Mouse (Mus musculus) cerebellum, postnatal 36 days (tissue): ENCODE data around the gene Nipbl.
"Not testable (repeated sequence)": the region's sequence is repeated elsewhere in the genome, so short reads cannot be mapped to it uniquely, and the experiment has no call there.

ENCODE experiments used
- DNase-seq, 2 experiments: peaks; one replicate each; pipeline ENCODE4 v3.0.0; 2021 to 2022; ENCODE audit warnings: mixed read lengths in 2 of 2

Nipbl gene

GRCm38 (mm10) chr15:8443926-8444889, at the start of gene Nipbl:
Gene Nipbl (minus strand): TSS chr15:8444463.
- DNase-seq, result peak; percentile 85 to 90

- DNase-seq, result no peak
Measured at GRCm38 (mm10) chr15:8485261-8485660, 41.0 kb upstream of the Nipbl start.

DNA sequence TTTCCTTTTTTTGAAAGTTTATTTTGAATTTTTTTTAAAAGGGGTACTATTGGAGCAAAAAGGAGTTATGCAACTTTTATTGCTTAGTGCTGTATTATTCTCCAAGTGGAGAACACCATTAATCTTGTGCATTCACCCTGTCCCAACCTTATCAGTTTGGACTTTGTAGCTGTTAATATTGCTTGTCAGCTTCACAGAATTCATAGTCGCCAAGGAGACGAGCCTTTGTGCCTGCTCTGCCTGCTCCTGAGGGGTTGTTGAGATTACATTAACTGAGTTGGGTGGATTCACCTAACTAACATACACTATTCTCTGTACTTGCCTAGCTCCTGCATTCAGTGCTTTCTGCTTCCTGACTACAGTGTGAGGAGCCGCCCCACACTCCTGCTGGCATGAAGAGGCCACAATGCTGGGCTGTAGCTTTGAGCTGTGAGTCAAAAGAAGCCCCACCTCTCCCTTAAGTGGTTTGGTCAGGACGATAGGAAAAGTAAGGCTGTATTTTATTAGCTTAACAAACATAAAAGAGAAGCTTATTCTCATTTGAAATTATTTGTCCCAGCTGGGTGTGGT, 24.8 kb upstream of the Nipbl start:
- DNase-seq, result no peak

- DNase-seq, result no peak
Measured at GRCm38 (mm10) chr15:8463521-8463920, 19.3 kb upstream of the Nipbl start.

GRCm38 (mm10) chr15:8462780-8463179, 18.5 kb upstream of the Nipbl start:
- no peak for DNase-seq

- no peak for DNase-seq
Measured at GRCm38 (mm10) chr15:8460871-8461270, 16.6 kb upstream of the Nipbl start.

- no peak for DNase-seq
Measured at GRCm38 (mm10) chr15:8459979-8460378, 15.7 kb upstream of the Nipbl start.

GRCm38 (mm10) chr15:8456223-8456622, 12.0 kb upstream of the Nipbl start:
- not testable (repeated sequence) for DNase-seq

DNA sequence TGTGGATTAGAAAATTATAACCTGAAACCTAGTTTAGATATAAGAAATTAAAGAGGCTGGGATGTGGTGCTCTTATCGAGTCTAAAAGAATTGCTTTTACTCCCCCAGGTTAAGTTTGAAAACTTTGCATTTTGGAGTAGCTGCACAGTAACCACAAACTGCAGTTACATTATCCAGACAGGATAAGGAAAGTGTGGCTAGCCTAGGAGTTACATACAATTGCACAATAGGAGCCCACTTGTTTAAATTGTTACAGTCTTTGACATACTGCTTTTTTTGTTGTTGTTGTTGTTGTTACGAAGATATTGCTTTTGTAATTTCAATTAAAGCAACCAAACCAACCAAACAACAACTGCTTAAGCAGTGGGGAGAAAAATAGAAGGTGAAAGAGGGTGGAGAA, 11.2 kb upstream of the Nipbl start:
- no peak for DNase-seq

GRCm38 (mm10) chr15:8451071-8451470, 6.8 kb upstream of the Nipbl start:
- DNase-seq, result no peak

- no peak for DNase-seq
Measured at GRCm38 (mm10) chr15:8447193-8447767, 3.0 kb upstream of the Nipbl start.

- DNase-seq, result no peak
Measured at GRCm38 (mm10) chr15:8446435-8446834, 2.2 kb upstream of the Nipbl start.

DNA sequence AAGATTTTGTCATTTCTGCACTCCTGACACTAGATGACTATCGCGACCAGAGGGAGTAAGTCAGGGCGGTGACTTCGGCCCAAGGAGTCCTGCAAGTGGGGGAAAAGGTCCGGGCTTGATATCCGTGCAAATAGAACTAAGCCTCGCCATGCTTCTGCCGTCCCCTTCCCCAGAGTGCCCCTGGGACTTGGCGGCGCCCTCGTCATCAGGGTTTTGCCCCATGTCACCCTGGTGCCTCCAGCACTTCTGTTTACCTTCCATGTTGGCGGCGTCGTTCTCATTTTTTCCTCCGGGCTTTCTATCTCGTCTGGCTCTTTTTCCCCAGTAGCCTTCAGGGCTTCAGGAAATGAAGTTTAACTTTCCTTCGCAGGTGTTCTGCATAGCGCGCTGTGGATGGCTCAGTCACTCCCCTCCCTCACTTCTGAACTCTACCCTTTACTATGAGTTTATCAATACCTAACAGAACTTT, 1.7 kb upstream of the Nipbl start:
- DNase-seq, result peak in 1 of 2 experiments; percentile 24

DNA sequence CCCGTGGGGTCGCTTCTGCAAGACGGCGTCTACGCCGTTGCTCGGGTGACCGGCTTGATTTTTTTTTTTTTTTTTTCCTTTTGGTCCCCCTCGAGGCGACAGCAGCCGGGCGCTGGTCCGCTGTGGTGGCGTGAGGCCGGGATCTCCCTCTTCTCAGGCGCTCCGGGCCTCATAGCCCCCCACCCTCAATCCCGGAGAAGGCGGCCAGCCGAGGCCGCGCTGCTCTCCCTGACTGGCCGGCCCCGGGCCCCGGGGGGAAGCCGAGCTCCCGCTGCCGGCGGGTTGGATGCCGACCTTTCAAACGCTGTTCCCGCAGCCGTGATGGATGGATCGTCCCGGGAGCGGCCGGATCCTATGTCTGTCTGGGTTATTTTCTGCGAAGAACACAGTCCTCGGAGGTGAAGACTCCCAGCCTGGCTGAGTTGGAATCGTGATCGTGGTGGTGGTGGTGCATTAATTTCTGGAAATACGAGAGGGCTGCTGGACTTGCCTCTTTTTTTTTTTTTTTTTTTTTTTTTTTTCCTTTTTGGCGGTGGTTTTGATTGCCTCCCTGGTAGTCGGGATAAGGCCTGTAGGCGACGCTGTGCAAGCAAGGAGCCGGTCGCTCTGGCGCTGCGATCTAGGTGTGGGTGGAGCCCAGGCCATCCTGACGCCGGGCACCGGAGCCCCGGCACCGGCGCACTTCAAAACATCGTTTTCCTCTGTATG, 781 bp upstream of the Nipbl start:
- DNase-seq, result peak; percentile 76 to 85

GRCm38 (mm10) chr15:8443168-8443925, 916 bp downstream of the Nipbl start:
- peak; percentile 67 to 69 for DNase-seq

DNA sequence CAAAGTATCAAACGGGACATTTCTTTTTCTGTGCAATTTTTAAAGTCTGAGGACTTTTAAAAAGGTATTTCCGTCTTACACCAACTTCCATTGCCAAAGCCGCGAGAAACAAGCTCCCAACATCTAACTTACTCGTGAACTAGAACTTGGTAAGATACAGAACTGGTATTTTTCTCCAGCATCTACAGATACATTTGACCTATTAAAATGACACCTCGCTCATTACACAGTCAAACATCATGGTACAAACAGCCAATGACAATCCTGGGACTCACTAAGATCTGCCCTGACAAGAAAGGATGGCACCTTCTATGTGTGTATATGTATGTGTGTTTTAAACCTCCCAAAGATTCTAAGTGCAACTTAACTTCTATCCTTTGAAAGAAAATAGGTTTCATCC, 1.5 kb downstream of the Nipbl start:
- DNase-seq, result no peak

DNA sequence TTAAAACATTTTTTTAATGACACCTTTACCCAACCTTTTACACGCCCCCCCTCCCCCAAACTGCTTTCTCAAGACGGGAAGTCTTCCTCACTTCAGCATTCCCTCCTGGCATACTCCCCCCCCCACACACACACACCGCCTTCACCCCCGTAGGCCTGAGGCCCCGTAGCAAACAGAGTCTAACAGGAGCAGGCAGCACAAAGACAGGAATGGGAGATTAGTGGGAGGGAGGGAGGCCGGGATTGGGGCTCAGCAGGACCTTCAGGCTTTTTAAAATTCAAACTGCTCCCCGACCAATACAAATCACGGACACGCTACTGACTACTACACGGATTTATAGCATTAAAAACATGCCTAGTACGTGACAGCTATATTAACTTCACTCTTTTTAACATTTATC, 2.1 kb downstream of the Nipbl start:
- DNase-seq, result no peak

GRCm38 (mm10) chr15:8433239-8433947, 10.9 kb downstream of the Nipbl start:
- no peak for DNase-seq

DNA sequence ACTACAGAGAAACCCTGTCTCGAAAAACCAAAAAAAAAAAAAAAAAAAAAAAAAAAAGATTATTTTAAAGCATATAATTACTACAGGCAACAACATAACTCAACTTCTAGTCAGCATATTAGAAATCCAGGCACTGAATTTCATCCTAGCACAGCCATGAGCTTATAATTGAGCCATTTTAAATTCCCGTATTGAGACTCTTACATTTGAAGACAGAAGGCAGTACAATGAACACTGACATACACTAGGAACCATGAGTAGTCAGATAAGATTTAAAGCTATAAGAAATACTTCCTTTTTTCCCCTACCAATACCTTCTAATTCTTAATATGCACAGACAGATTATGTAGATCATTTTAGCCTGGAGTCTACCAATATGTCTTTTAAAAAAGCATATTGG, 11.7 kb downstream of the Nipbl start:
- no peak for DNase-seq

DNA sequence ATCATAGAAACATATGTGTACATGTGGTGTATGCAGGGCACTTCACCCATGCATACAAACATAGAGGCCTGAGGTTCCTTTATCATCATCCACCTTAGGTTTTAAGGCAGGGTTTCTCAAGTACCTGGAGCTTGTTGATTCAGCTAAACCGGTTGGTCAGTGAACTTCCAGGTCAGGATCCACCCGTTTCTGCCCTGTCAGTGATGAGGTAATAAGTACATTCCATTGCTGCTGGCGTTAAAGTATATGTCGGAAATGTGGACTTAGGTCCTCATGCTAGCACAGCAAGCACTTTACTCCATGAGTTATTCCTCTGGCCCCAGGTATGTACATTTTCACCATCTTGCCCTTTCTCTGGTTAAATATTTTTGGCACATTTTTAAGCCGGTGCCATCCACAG, 14.8 kb downstream of the Nipbl start:
- no peak for DNase-seq

- DNase-seq, result no peak
Measured at GRCm38 (mm10) chr15:8420909-8421308, 23.4 kb downstream of the Nipbl start.
